ENCODE assay signal across 27 mouse cellular contexts in genomic region chr14:112719513-112719912, GRCm38 (mm10).
A peak's percentile ranks its signal among the peaks of the same experiment; 100 is the strongest.
DNase-seq lines count a peak whose midpoint lies in the region; ATAC-seq and TF ChIP-seq lines count a peak whose summit lies in the region.
"Had no signal": no experiment of that assay in that cellular context is flagged by ENCODE, and none has a peak within 500 bp of the region (broad histone marks: within the 10 kb centered on the region; RNA-seq: fewer than 3 reads in every experiment).

No protein-coding gene starts in this region.

- no peak overlapping the region for H3K4me2 ChIP-seq in hindbrain, embryonic 14.5 days (replicated peaks)
- no peak overlapping the region for H3K4me2 ChIP-seq in hindbrain, embryonic 16.5 days (ENCODE audit: low read length)
- no peak overlapping the region for H3K4me2 ChIP-seq in midbrain, embryonic 15.5 days
- H3K4me2 ChIP-seq in midbrain, embryonic 16.5 days (ENCODE audit: low read length): no peak overlapping the region
- no peak overlapping the region for H3K4me2 ChIP-seq in neural tube, embryonic 13.5 days
- H3K4me2 ChIP-seq: embryonic facial prominence, embryonic 13.5 days; forebrain, embryonic 12.5 days; forebrain, embryonic 15.5 days; heart, embryonic 12.5 days; heart, embryonic 15.5 days; hindbrain, embryonic 13.5 days had no signal

- no peak for DNase-seq in hindbrain, embryonic 14.5 days (ENCODE audit: low spot score)
- peak; percentile 31 for DNase-seq in brain, embryonic 14.5 days (ENCODE audit: low read depth)
- no peak for DNase-seq in lung, adult 2 months
- DNase-seq: adrenal gland, adult 2 months; adrenal gland, postnatal 14 days; cerebellum, adult 11-12 months; cerebellum, adult 8-10 months; cerebellum, postnatal 10 days; cerebellum, postnatal 36 days; embryo, embryonic 11 days; gastrocnemius, postnatal 25 days; heart, adult 18-20 months; heart, postnatal 10 days; heart, postnatal 36 days had no signal

- TF ChIP-seq CTCF in brain, embryonic 14.5 days (IDR thresholded peaks at IDR 0.05; ENCODE audit: borderline replicate concordance, extremely low read depth, insufficient read depth, insufficient read length): no peak
- TF ChIP-seq CTCF in lung, adult 2 months (IDR thresholded peaks at IDR 0.05; ENCODE audit: insufficient read depth, low read length): no peak

- H3K9ac ChIP-seq in hindbrain, embryonic 14.5 days: no peak overlapping the region
- no peak overlapping the region for H3K9ac ChIP-seq in hindbrain, embryonic 16.5 days (ENCODE audit: low read depth, low read length)
- no peak overlapping the region for H3K9ac ChIP-seq in midbrain, embryonic 15.5 days
- H3K9ac ChIP-seq in midbrain, embryonic 16.5 days (ENCODE audit: low read depth, low read length): no peak overlapping the region
- no peak overlapping the region for H3K9ac ChIP-seq in neural tube, embryonic 13.5 days
- H3K9ac ChIP-seq: embryonic facial prominence, embryonic 13.5 days; forebrain, embryonic 12.5 days; forebrain, embryonic 15.5 days; heart, embryonic 12.5 days; heart, embryonic 15.5 days; hindbrain, embryonic 13.5 days had no signal

- no peaks in the 10 kb centered on the region for H3K4me1 ChIP-seq in hindbrain, embryonic 14.5 days (replicated peaks; ENCODE audit: control insufficient read depth, insufficient read depth, low read length)
- H3K4me1 ChIP-seq in hindbrain, embryonic 16.5 days (ENCODE audit: control insufficient read depth, insufficient read depth, low read depth, low read length): no peaks in the 10 kb centered on the region
- H3K4me1 ChIP-seq in midbrain, embryonic 15.5 days: no peaks in the 10 kb centered on the region
- H3K4me1 ChIP-seq in midbrain, embryonic 16.5 days (ENCODE audit: control insufficient read depth, insufficient read depth, low read length): no peaks in the 10 kb centered on the region
- H3K4me1 ChIP-seq in neural tube, embryonic 13.5 days (replicated peaks): no peaks in the 10 kb centered on the region
- H3K4me1 ChIP-seq in lung, adult 2 months (ENCODE audit: control insufficient read depth, insufficient read depth, low read length): no peaks in the 10 kb centered on the region
- H3K4me1 ChIP-seq: embryonic facial prominence, embryonic 10.5 days; embryonic facial prominence, embryonic 13.5 days; forebrain, embryonic 12.5 days; forebrain, embryonic 15.5 days; heart, embryonic 12.5 days; heart, embryonic 15.5 days; hindbrain, embryonic 13.5 days had no signal

- H3K9me3 ChIP-seq in hindbrain, embryonic 14.5 days (ENCODE audit: control insufficient read depth, low read length): no peaks in the 10 kb centered on the region
- no peaks in the 10 kb centered on the region for H3K9me3 ChIP-seq in hindbrain, embryonic 16.5 days (ENCODE audit: control insufficient read depth, low read length)
- no peaks in the 10 kb centered on the region for H3K9me3 ChIP-seq in midbrain, embryonic 15.5 days
- H3K9me3 ChIP-seq in midbrain, embryonic 16.5 days (replicated peaks; ENCODE audit: control insufficient read depth, low read length, poor library complexity, severe bottlenecking): no peaks in the 10 kb centered on the region
- no peaks in the 10 kb centered on the region for H3K9me3 ChIP-seq in neural tube, embryonic 13.5 days
- H3K9me3 ChIP-seq: embryonic facial prominence, embryonic 10.5 days; embryonic facial prominence, embryonic 13.5 days; forebrain, embryonic 12.5 days; forebrain, embryonic 15.5 days; heart, embryonic 12.5 days; heart, embryonic 15.5 days; hindbrain, embryonic 13.5 days had no signal

- no peak for TF ChIP-seq POLR2A in brain, embryonic 14.5 days (IDR thresholded peaks at IDR 0.05; ENCODE audit: borderline replicate concordance, extremely low read depth, insufficient read depth, insufficient read length, poor library complexity, severe bottlenecking)
- no peak for TF ChIP-seq POLR2A in lung, adult 2 months (IDR thresholded peaks at IDR 0.05; ENCODE audit: borderline replicate concordance, extremely low read depth, low read depth, low read length)

- no peaks in the 10 kb centered on the region for H3K36me3 ChIP-seq in hindbrain, embryonic 14.5 days (replicated peaks; ENCODE audit: control insufficient read depth, insufficient read depth)
- H3K36me3 ChIP-seq in hindbrain, embryonic 16.5 days (ENCODE audit: control insufficient read depth, insufficient read depth, low read length): no peaks in the 10 kb centered on the region
- no peaks in the 10 kb centered on the region for H3K36me3 ChIP-seq in midbrain, embryonic 15.5 days (replicated peaks)
- no peaks in the 10 kb centered on the region for H3K36me3 ChIP-seq in midbrain, embryonic 16.5 days (ENCODE audit: control insufficient read depth, insufficient read depth, low read length)
- no peaks in the 10 kb centered on the region for H3K36me3 ChIP-seq in neural tube, embryonic 13.5 days
- H3K36me3 ChIP-seq: embryonic facial prominence, embryonic 10.5 days; embryonic facial prominence, embryonic 13.5 days; forebrain, embryonic 12.5 days; forebrain, embryonic 15.5 days; heart, embryonic 12.5 days; heart, embryonic 15.5 days; hindbrain, embryonic 13.5 days had no signal

- 49% methylated on average over 10 of the region's 10 CpGs for WGBS in hindbrain, embryonic 14.5 days
- WGBS in hindbrain, embryonic 16.5 days: 51% methylated on average over 10 of the region's 10 CpGs
- WGBS in midbrain, embryonic 15.5 days: 56% methylated on average over 10 of the region's 10 CpGs
- 52% methylated on average over 10 of the region's 10 CpGs for WGBS in midbrain, embryonic 16.5 days
- 46% methylated on average over 10 of the region's 10 CpGs for WGBS in neural tube, embryonic 13.5 days
- WGBS in lung, adult 2 months: 73% methylated on average over 10 of the region's 10 CpGs

- H3K27ac ChIP-seq in hindbrain, embryonic 14.5 days: no peak overlapping the region
- no peak overlapping the region for H3K27ac ChIP-seq in hindbrain, embryonic 16.5 days (ENCODE audit: low read depth, low read length)
- no peak overlapping the region for H3K27ac ChIP-seq in midbrain, embryonic 15.5 days
- H3K27ac ChIP-seq in midbrain, embryonic 16.5 days (ENCODE audit: low read length): no peak overlapping the region
- H3K27ac ChIP-seq in neural tube, embryonic 13.5 days (replicated peaks): no peak overlapping the region
- H3K27ac ChIP-seq: embryonic facial prominence, embryonic 10.5 days; embryonic facial prominence, embryonic 13.5 days; forebrain, embryonic 12.5 days; forebrain, embryonic 15.5 days; heart, embryonic 15.5 days; hindbrain, embryonic 13.5 days had no signal

- peak; percentile 43; the same call in 1 of the 2 replicates for ATAC-seq in hindbrain, embryonic 14.5 days (ENCODE audit: low FRiP score)
- ATAC-seq in hindbrain, embryonic 16.5 days: no peak
- ATAC-seq in midbrain, embryonic 15.5 days (replicated peaks): 0 out of 2 replicates have a peak, but pooled peaks have one; percentile 33
- no peak for ATAC-seq in midbrain, embryonic 16.5 days
- ATAC-seq in neural tube, embryonic 13.5 days (ENCODE audit: low read depth): peak; percentile 43; the same call in 1 of the 2 replicates
- ATAC-seq: CD4-positive, CD25-positive, alpha-beta regulatory T cell, adult 4 months; forebrain, embryonic 15.5 days had no signal

- H3K27me3 ChIP-seq in hindbrain, embryonic 14.5 days (ENCODE audit: control insufficient read depth, insufficient read depth, low read length): no peaks in the 10 kb centered on the region
- no peaks in the 10 kb centered on the region for H3K27me3 ChIP-seq in hindbrain, embryonic 16.5 days (replicated peaks; ENCODE audit: control insufficient read depth, insufficient read depth, low read length)
- H3K27me3 ChIP-seq in midbrain, embryonic 15.5 days (replicated peaks): no peaks in the 10 kb centered on the region
- no peaks in the 10 kb centered on the region for H3K27me3 ChIP-seq in midbrain, embryonic 16.5 days (ENCODE audit: control insufficient read depth, insufficient read depth, low read depth, low read length)
- no peaks in the 10 kb centered on the region for H3K27me3 ChIP-seq in neural tube, embryonic 13.5 days
- H3K27me3 ChIP-seq: embryonic facial prominence, embryonic 13.5 days; forebrain, embryonic 12.5 days; forebrain, embryonic 15.5 days; heart, embryonic 12.5 days; heart, embryonic 15.5 days; hindbrain, embryonic 13.5 days had no signal

- no peak overlapping the region for H3K4me3 ChIP-seq in hindbrain, embryonic 14.5 days (replicated peaks; ENCODE audit: low read length)
- H3K4me3 ChIP-seq in hindbrain, embryonic 16.5 days (ENCODE audit: low read length): no peak overlapping the region
- H3K4me3 ChIP-seq in midbrain, embryonic 15.5 days: no peak overlapping the region
- H3K4me3 ChIP-seq in midbrain, embryonic 16.5 days (ENCODE audit: low read depth, low read length): no peak overlapping the region
- H3K4me3 ChIP-seq in neural tube, embryonic 13.5 days: no peak overlapping the region
- H3K4me3 ChIP-seq in lung, adult 2 months (replicated peaks; ENCODE audit: extremely low read depth, low read depth, low read length): no peak overlapping the region
- H3K4me3 ChIP-seq: embryonic facial prominence, embryonic 10.5 days; embryonic facial prominence, embryonic 13.5 days; erythroblast, embryonic 14.5 days; forebrain, embryonic 12.5 days; forebrain, embryonic 15.5 days; heart, embryonic 12.5 days; heart, embryonic 15.5 days; hindbrain, embryonic 13.5 days had no signal

Comparison
In these comparisons a context has a peak if more than half of its experiments do, and no peak if none do; other contexts are left out.
1. ATAC-seq: peak in hindbrain, embryonic 14.5 days (single experiment), midbrain, embryonic 15.5 days (single experiment) and neural tube, embryonic 13.5 days (single experiment); none in hindbrain, embryonic 16.5 days (single experiment) and midbrain, embryonic 16.5 days (single experiment).